Mouse (Mus musculus): ENCODE measurements around the gene Pde4dip. TPM values are rescaled to one million over a fixed set of nuclear protein-coding genes. Genes with fewer than 3 reads are reported as not detected.

The Pde4dip gene
- polyA plus RNA-seq, 1 experiment from 2014 or later: 18.5 TPM

DNA sequence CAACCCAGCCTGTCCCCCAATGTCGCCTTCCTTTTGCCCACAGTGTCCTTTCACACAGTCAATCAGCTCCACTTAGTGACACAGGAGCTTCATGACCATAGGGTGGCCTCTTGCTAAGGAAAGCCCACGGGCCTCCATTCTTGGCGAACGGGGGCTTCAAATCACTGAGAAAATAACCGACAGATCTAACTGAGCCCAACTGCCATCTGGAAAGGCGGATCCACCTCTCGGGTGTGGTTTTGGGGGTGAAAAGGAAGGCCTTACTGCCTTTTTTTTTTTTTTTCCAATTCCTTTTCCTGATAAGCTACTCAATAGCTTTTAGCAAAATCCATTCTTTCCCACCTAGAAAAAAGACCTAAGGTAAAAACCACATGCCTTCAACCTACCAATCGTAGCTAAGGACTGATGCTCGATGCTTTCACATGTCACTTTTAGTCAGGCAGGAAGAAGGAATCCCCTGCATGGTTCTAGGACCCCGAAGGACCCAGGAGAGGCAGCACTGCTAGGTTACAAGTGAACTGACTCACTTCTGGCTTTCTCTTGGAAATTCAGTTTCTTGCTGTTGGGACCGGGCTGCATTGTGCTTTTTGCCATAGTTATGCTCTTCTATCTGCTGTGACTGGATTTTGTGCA lies 185.9 kb downstream of the Pde4dip start:
- Histone ChIP-seq H3K9me3 (no peaks in the 10 kb centered on the region), H3K4me3 (no peak overlapping the region), H3K27ac (no peak overlapping the region), H3K36me3 (replicated peaks) (no peaks in the 10 kb centered on the region), H3K27me3 (ENCODE audit: poor library complexity, severe bottlenecking) (no peaks in the 10 kb centered on the region), H3K4me1 (no peaks in the 10 kb centered on the region)
- no peak for DNase-seq (ENCODE audit: extremely low spot score, low spot score)
- WGBS: 94% methylated on average over 11 of the region's 11 CpGs

DNA sequence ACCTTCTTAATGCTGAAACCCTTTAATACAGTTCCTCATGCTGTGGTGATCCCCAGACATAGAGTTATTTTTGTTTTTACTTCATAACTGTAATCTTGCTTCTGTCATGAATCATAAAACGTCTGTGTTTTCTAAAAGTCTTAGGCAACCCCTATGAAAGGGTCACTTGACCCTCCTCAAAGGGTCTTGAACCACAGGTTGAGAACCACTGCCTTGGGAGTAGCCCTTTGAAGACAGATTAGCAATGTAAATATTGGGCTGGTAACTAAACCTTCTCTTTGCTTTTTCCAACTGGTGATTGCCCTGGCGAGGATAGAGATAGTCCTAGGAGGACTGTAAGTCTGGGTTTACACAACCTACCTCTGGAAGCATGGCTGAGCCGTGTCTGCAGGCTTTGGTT lies 187.3 kb downstream of the Pde4dip start:
- Histone ChIP-seq H3K4me3 (no peak overlapping the region), H3K4me1 (no peaks in the 10 kb centered on the region)
- 68% methylated on average over 3 of the region's 3 CpGs for WGBS

DNA sequence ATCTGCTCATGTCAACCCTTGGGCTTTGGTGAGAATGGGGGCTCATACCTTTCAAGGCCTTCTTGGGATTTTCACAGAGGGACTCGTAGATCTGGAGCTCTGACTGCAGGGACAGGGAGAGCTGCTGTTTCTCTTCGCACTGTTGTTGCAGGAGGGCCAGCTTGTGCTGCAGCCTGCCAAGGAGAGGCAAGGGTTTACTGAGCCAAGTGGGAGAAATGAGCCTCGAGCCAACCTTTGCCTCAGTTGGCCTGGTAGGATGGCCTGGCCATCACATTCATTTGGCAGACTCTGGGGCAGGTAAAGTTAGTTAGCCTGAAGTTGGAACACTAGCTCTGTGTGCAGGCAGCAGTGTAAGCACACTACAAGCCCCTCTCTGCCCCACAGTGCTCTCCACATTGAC lies 189.4 kb downstream of the Pde4dip start:
- no peaks in the 10 kb centered on the region for H3K27me3 ChIP-seq (ENCODE audit: poor library complexity, severe bottlenecking)
- H3K9me3 ChIP-seq: no peaks in the 10 kb centered on the region
- WGBS: 88% methylated on average over 3 of the region's 3 CpGs
- no peaks in the 10 kb centered on the region for H3K4me1 ChIP-seq
- no peak for DNase-seq (ENCODE audit: extremely low spot score, low spot score)
- H3K27ac ChIP-seq: no peak overlapping the region
- H3K36me3 ChIP-seq (replicated peaks): no peaks in the 10 kb centered on the region
- no peak overlapping the region for H3K4me3 ChIP-seq

More for the DNA sequence above, 187.3 kb downstream of the Pde4dip start:
- Histone ChIP-seq H3K27me3 (ENCODE audit: poor library complexity, severe bottlenecking) (no peaks in the 10 kb centered on the region), H3K36me3 (replicated peaks) (no peaks in the 10 kb centered on the region), H3K27ac (no peak overlapping the region), H3K9me3 (no peaks in the 10 kb centered on the region)
- DNase-seq (ENCODE audit: extremely low spot score, low spot score): no peak

DNA sequence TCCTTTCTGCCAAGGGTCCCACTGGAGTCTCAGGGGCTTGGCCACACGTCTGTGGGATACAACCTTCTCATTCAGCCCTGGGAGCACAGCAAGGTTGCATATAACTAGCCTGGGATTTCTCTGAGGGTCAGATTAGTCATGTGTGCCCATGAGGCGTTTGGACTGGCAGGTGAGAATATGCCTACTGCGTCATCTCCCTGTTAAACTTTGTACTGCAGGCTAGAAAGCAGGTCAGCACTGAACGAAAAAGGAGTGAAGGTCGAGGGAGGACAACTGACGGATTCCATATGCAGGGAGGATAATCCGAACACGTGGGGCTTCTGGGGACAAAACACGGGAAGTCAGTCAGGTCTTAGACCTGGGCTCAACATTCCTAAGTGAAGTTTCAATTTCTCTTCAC lies 191.2 kb downstream of the Pde4dip start:
- H3K27me3 ChIP-seq (ENCODE audit: poor library complexity, severe bottlenecking): no peaks in the 10 kb centered on the region
- no peak overlapping the region for H3K27ac ChIP-seq
- no peaks in the 10 kb centered on the region; the same call in 1 of the 2 replicates for H3K4me1 ChIP-seq
- H3K36me3 ChIP-seq (replicated peaks): no peaks in the 10 kb centered on the region
- 81% methylated on average over 9 of the region's 9 CpGs for WGBS
- no peak overlapping the region for H3K4me3 ChIP-seq
- no peak for DNase-seq (ENCODE audit: extremely low spot score, low spot score)
- H3K9me3 ChIP-seq: no peaks in the 10 kb centered on the region

DNA sequence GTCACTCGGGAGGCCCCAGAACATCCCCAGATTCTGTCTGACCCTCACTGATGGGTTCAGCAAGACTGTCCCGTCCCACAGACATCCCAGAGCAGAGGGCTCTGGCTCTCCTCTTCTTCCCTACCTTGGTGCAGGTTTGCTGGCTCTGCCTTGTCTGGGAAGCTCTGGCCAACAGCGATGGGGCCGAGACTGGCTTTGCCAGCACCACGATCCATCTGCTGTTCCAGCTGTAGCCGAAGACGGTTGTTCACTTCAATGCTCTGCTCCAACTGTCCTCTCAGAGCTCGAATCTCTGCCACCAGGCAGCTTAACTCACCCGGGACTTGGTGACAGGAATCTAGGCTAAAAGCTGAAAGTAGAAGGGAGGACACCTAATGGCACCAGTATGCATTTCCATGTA lies 191.6 kb downstream of the Pde4dip start:
- H3K27me3 ChIP-seq (ENCODE audit: poor library complexity, severe bottlenecking): no peaks in the 10 kb centered on the region
- H3K4me3 ChIP-seq: no peak overlapping the region
- H3K4me1 ChIP-seq: peaks cover 1% of the 10 kb centered on the region; the same call in 1 of the 2 replicates
- H3K36me3 ChIP-seq (replicated peaks): no peaks in the 10 kb centered on the region
- DNase-seq (ENCODE audit: extremely low spot score, low spot score): no peak
- no peaks in the 10 kb centered on the region for H3K9me3 ChIP-seq
- 86% methylated on average over 9 of the region's 9 CpGs for WGBS
- H3K27ac ChIP-seq: no peak overlapping the region

DNA sequence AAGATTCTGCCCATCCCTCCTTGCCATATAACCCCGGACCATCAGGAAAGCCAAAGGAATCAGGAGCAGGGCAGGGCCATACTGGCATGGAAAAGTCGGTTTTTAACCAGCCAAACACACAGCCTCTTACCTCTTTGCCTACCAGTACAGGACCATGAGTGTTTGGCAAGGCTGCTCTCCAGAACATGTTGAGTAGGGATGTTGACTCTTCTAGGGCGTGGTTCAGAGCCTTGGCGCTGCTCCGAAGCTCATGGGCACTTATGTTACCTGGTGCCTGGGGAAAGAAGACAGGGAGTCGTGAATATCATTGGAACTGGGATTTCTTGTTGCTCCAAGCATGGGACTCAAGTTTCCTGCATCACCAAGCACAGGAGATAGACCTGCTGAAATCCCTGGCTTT lies 194.7 kb downstream of the Pde4dip start:
- Histone ChIP-seq H3K4me3 (no peak overlapping the region), H3K27me3 (ENCODE audit: poor library complexity, severe bottlenecking) (no peaks in the 10 kb centered on the region), H3K36me3 (replicated peaks) (no peaks in the 10 kb centered on the region), H3K9me3 (no peaks in the 10 kb centered on the region), H3K27ac (no peak overlapping the region), H3K4me1 (peaks cover 17% of the 10 kb centered on the region)
- DNase-seq (ENCODE audit: extremely low spot score, low spot score): no peak
- WGBS: 85% methylated on average over 6 of the region's 6 CpGs

DNA sequence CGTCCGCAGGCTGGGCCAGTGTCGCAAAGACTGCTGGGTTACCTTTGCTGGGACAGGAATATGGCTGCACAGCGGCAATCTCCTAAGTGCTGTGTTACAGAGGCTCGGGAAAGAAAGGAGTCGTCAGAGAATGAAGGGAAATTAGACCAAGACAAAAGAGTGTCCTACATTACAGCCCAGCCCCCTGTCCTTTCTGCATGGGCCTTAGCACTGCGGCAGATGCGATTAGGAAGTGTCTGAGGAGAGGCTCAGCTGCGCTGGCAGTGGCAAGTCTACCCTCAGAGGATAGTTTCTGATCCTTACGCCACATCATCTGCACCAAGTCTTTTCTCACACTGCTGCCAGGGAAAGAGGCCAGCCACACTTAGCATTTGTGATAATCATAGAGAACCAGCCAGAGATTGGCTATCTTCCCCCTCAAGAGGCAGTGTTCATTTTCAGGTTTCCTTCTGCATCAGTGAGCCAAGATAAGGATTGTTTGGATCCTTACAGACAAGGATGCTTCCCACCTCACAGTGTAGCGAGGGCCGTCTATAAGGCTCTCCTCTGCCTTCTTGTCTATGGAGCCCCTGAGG lies 197.0 kb downstream of the Pde4dip start:
- Histone ChIP-seq H3K9me3 (no peaks in the 10 kb centered on the region), H3K4me1 (peaks cover 17% of the 10 kb centered on the region), H3K27ac (peak overlapping the region; percentile 56), H3K4me3 (no peak overlapping the region), H3K27me3 (ENCODE audit: poor library complexity, severe bottlenecking) (no peaks in the 10 kb centered on the region), H3K36me3 (replicated peaks) (no peaks in the 10 kb centered on the region)
- no peak for DNase-seq (ENCODE audit: extremely low spot score, low spot score)
- 70% methylated on average over 12 of the region's 12 CpGs for WGBS

DNA sequence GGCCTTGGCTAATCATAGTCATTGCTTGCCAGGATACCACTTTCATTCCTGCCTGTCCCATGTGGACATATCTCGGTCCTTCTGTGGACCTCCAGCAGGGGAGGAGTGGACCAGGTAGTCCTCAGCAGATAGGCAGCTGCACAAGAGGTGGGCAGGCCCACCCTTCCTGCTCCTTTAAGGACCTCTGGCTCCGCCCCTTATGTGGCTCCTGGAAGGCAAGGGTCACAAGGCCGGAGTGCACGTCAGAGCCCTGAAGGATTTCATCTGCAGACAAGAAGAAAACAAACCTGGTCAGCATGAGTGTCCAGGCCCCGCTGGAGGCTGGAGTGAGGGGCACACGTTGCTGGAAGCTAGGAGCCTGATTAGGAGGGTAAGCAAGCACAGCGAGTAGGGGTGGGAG lies 197.9 kb downstream of the Pde4dip start:
- Histone ChIP-seq H3K27ac (peak overlapping the region; percentile 56), H3K4me1 (peaks cover 17% of the 10 kb centered on the region), H3K4me3 (no peak overlapping the region), H3K36me3 (replicated peaks) (no peaks in the 10 kb centered on the region), H3K9me3 (no peaks in the 10 kb centered on the region), H3K27me3 (ENCODE audit: poor library complexity, severe bottlenecking) (peaks cover 7% of the 10 kb centered on the region; the same call in 1 of the 2 replicates)
- no peak for DNase-seq (ENCODE audit: extremely low spot score, low spot score)
- 63% methylated on average over 7 of the region's 7 CpGs for WGBS

DNA sequence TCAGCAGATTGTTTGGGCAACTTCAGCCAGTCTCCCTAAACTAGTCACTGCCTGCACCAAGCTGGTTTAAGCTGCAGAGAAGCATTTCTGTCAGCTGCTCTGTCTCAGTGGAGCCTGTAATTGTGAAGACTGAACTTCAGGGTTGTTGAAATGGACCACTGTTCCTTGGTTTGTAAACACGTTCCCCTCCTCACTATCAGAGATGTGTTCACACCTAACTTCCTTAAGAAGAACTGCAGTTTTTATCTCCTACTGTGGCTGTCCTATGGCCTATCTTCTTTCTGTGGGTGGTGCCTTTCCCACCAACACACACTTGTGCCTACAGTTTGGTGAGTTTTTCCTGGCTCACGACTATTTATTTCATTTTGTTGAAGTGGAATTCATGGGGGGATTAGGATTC lies 199.2 kb downstream of the Pde4dip start:
- no peak for DNase-seq (ENCODE audit: extremely low spot score, low spot score)
- Histone ChIP-seq H3K4me3 (no peak overlapping the region), H3K9me3 (no peaks in the 10 kb centered on the region), H3K4me1 (peaks cover 21% of the 10 kb centered on the region), H3K27ac (no peak overlapping the region), H3K27me3 (ENCODE audit: poor library complexity, severe bottlenecking) (peaks cover 20% of the 10 kb centered on the region), H3K36me3 (replicated peaks) (no peaks in the 10 kb centered on the region)
- 81% methylated on average over 2 of the region's 2 CpGs for WGBS

DNA sequence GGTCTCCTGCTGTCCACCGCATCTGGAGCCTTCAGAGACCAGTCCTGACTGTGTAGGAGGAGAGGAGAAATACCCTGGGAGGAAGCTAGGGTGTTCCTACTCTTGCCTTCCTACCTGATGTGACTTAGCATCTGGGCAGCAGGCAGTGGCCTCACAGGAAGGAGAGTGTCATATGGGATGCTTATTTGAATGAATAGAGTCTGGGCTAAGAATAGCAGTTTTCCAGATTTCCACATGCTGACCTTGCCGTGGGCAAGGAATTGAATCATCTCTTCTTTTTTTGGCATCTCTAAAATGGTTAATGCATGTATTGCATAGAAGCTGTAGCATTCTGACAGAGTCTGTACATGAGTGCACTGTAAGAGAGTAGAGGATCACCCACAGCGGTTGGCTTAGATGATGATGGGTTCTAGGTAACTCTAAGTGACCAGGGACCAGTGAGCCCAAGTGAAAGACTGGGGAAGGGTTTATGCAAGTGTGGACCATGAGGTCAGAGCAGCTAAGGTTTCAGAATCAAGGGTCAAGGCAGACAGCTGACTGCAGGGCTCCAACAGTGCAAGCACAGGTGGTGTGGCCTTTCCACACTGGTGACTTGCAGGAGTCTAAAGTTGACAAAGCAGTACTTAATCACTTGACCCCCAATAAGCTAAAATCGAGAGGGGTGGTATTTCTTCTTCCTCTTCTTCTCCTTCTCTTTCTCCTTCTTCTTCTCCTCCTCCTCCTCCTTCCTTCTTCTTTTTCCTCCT lies 202.0 kb downstream of the Pde4dip start:
- Histone ChIP-seq H3K4me1 (peaks cover 37% of the 10 kb centered on the region), H3K9me3 (no peaks in the 10 kb centered on the region), H3K36me3 (replicated peaks) (no peaks in the 10 kb centered on the region), H3K27ac (no peak overlapping the region), H3K4me3 (no peak overlapping the region), H3K27me3 (ENCODE audit: poor library complexity, severe bottlenecking) (peaks cover 47% of the 10 kb centered on the region)
- DNase-seq (ENCODE audit: extremely low spot score, low spot score): no peak
- WGBS: 87% methylated on average over 4 of the region's 4 CpGs

DNA sequence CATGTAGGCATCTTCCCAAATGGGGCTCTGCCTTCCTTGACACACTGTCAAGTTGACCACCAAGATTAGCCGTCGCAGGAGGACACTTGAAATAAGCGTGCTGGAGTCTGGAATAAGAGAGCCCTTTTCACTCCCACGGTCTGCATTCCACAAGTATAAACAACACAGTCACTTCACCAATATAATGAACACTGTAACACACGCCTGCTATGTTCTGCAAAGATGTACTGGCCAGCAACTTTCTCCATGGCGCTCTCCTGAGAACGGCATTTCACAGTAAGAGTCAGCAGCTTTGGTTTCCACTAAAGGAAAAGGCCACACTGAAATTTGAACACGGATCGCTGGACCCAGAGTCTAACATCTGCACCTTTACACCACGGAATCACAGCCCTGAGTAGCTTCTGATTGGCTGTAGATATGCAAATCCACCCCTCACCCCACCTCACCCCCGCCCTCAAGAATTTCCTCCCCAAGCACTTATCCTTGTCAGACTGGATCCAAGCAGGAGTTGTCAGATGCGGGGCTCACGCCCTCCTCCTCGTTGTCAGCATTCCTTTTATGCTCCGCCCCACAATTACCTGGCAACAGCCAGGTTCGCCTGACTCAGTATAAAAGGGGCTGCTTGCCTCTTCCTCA lies 204.8 kb downstream of the Pde4dip start:
- Histone ChIP-seq H3K4me1 (peaks cover 34% of the 10 kb centered on the region), H3K27ac (no peak overlapping the region), H3K36me3 (replicated peaks) (no peaks in the 10 kb centered on the region), H3K4me3 (peak overlapping the region; percentile 33), H3K9me3 (no peaks in the 10 kb centered on the region), H3K27me3 (ENCODE audit: poor library complexity, severe bottlenecking) (peaks cover 68% of the 10 kb centered on the region)
- peak; percentile 40 for DNase-seq (ENCODE audit: extremely low spot score, low spot score)
- WGBS: 5% methylated on average over 16 of the region's 16 CpGs

DNA sequence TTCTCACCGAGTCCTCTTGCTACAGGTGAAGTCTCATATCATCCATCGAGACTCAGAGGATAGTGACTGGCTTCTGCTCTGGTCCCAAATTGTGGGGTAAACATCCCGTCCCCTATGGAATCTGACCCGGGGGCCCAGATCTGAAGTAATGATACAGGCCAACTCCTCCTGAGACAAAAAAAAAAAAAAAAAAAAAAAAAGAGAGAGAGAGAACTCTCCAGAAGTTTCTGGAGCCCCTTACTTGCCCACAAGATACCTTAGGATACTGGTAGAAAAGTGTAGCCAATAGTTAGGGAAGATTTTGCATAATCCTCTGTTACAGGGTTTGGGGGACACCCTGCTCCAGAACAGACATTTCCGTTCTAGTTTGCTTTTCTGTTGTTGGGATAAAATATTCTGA lies 205.9 kb downstream of the Pde4dip start:
- Histone ChIP-seq H3K27ac (no peak overlapping the region), H3K9me3 (no peaks in the 10 kb centered on the region), H3K36me3 (replicated peaks) (no peaks in the 10 kb centered on the region), H3K4me3 (peak overlapping the region; percentile 55), H3K27me3 (ENCODE audit: poor library complexity, severe bottlenecking) (peaks cover 68% of the 10 kb centered on the region), H3K4me1 (peaks cover 34% of the 10 kb centered on the region)
- DNase-seq (ENCODE audit: extremely low spot score, low spot score): no peak
- WGBS: 23% methylated on average over 5 of the region's 5 CpGs

DNA sequence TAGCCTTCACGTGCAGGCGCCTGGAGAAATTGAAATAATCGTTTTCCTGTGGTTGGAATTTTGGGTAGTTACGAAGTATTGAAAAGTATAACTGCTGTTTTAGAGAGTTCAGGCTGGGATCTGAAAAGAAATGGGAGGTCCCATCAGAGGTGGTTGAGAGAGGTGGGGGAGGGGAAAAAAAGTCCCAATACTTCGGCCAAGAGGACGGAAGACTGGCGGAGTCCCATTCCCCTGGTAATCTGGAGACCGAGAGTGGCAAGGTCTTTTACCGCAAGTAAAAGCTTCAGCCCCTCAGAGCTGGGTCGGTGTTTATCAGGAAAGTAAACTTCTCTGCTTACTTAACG lies 206.4 kb downstream of the Pde4dip start:
- H3K36me3 ChIP-seq (replicated peaks): no peaks in the 10 kb centered on the region
- peaks cover 34% of the 10 kb centered on the region for H3K4me1 ChIP-seq
- H3K9me3 ChIP-seq: no peaks in the 10 kb centered on the region
- no peak overlapping the region for H3K27ac ChIP-seq
- peaks cover 68% of the 10 kb centered on the region for H3K27me3 ChIP-seq (ENCODE audit: poor library complexity, severe bottlenecking)
- no peak for DNase-seq (ENCODE audit: extremely low spot score, low spot score)
- H3K4me3 ChIP-seq: peak overlapping the region; percentile 55
- WGBS: under 1% methylated on average over 11 of the region's 11 CpGs
